Mouse (Mus musculus): ENCODE measurements at regions not wholly inside any gene's neighbourhood (a gene's known extent, or its start where the extent isn't known, plus 50 kb on each side); places are given as distances from the start of the nearest gene placed in this dataset.

- no peaks in the 10 kb centered on the region for H3K36me3 ChIP-seq (ENCODE audit: control insufficient read depth, insufficient read depth, low read length)
- no peaks in the 10 kb centered on the region for H3K4me1 ChIP-seq (ENCODE audit: control insufficient read depth, insufficient read depth, low read depth, low read length)
- no peak for ATAC-seq
- no peak overlapping the region for H3K27ac ChIP-seq (ENCODE audit: low read depth, low read length)
- H3K9me3 ChIP-seq (ENCODE audit: control insufficient read depth, low read length), result no peaks in the 10 kb centered on the region
- H3K4me3 ChIP-seq (ENCODE audit: low read length), result no peak overlapping the region
- H3K4me2 ChIP-seq (ENCODE audit: low read length), result no peak overlapping the region
- H3K9ac ChIP-seq (ENCODE audit: low read depth, low read length), result no peak overlapping the region
- H3K27me3 ChIP-seq (replicated peaks; ENCODE audit: control insufficient read depth, insufficient read depth, low read length), result no peaks in the 10 kb centered on the region
- WGBS, result 94% methylated on average over 3 of the region's 3 CpGs
Measured at GRCm38 (mm10) chr2:137566619-137567018, 450.2 kb upstream of the Jag1 start.

- no peak overlapping the region for H3K9ac ChIP-seq (ENCODE audit: low read depth, low read length)
- no peak overlapping the region for H3K27ac ChIP-seq (ENCODE audit: low read depth, low read length)
- no peaks in the 10 kb centered on the region for H3K27me3 ChIP-seq (replicated peaks; ENCODE audit: control insufficient read depth, insufficient read depth, low read length)
- no peaks in the 10 kb centered on the region for H3K9me3 ChIP-seq (ENCODE audit: control insufficient read depth, low read length)
- H3K36me3 ChIP-seq (ENCODE audit: control insufficient read depth, insufficient read depth, low read length), result no peaks in the 10 kb centered on the region
- WGBS, result 86% methylated on average over 5 of the region's 5 CpGs
- H3K4me3 ChIP-seq (ENCODE audit: low read length), result no peak overlapping the region
- H3K4me2 ChIP-seq (ENCODE audit: low read length), result no peak overlapping the region
- ATAC-seq, result no peak
- H3K4me1 ChIP-seq (ENCODE audit: control insufficient read depth, insufficient read depth, low read depth, low read length), result no peaks in the 10 kb centered on the region
Measured at GRCm38 (mm10) chr2:137564064-137564624, 447.7 kb upstream of the Jag1 start.

GRCm38 (mm10) chr2:137560366-137560765 is 443.9 kb upstream of the Jag1 start:
- Histone ChIP-seq H3K4me2 (ENCODE audit: low read length) (no peak overlapping the region), H3K27me3 (replicated peaks; ENCODE audit: control insufficient read depth, insufficient read depth, low read length) (no peaks in the 10 kb centered on the region), H3K27ac (ENCODE audit: low read depth, low read length) (no peak overlapping the region), H3K9ac (ENCODE audit: low read depth, low read length) (no peak overlapping the region), H3K9me3 (ENCODE audit: control insufficient read depth, low read length) (no peaks in the 10 kb centered on the region), H3K4me3 (ENCODE audit: low read length) (no peak overlapping the region), H3K36me3 (ENCODE audit: control insufficient read depth, insufficient read depth, low read length) (no peaks in the 10 kb centered on the region), H3K4me1 (ENCODE audit: control insufficient read depth, insufficient read depth, low read depth, low read length) (no peaks in the 10 kb centered on the region)
- ATAC-seq, result no peak
- 42% methylated on average over 4 of the region's 4 CpGs for WGBS

- 90% methylated on average over 2 of the region's 2 CpGs for WGBS
- H3K36me3 ChIP-seq (ENCODE audit: control insufficient read depth, insufficient read depth, low read length), result no peaks in the 10 kb centered on the region
- H3K9ac ChIP-seq (ENCODE audit: low read depth, low read length), result no peak overlapping the region
- no peaks in the 10 kb centered on the region for H3K9me3 ChIP-seq (ENCODE audit: control insufficient read depth, low read length)
- H3K27me3 ChIP-seq (replicated peaks; ENCODE audit: control insufficient read depth, insufficient read depth, low read length), result no peaks in the 10 kb centered on the region
- no peak overlapping the region for H3K4me3 ChIP-seq (ENCODE audit: low read length)
- H3K27ac ChIP-seq (ENCODE audit: low read depth, low read length), result no peak overlapping the region
- no peak overlapping the region for H3K4me2 ChIP-seq (ENCODE audit: low read length)
- H3K4me1 ChIP-seq (ENCODE audit: control insufficient read depth, insufficient read depth, low read depth, low read length), result no peaks in the 10 kb centered on the region
- ATAC-seq, result no peak
Measured at GRCm38 (mm10) chr2:137553871-137554270, 437.4 kb upstream of the Jag1 start.

GRCm38 (mm10) chr2:137536581-137536980 is 420.1 kb upstream of the Jag1 start:
- no peaks in the 10 kb centered on the region for H3K4me1 ChIP-seq (ENCODE audit: control insufficient read depth, insufficient read depth, low read depth, low read length)
- ATAC-seq, result no peak
- H3K4me3 ChIP-seq (ENCODE audit: low read length), result no peak overlapping the region
- no peak overlapping the region for H3K27ac ChIP-seq (ENCODE audit: low read depth, low read length)
- 71% methylated on average over 2 of the region's 2 CpGs for WGBS
- no peaks in the 10 kb centered on the region for H3K9me3 ChIP-seq (ENCODE audit: control insufficient read depth, low read length)
- H3K9ac ChIP-seq (ENCODE audit: low read depth, low read length), result no peak overlapping the region
- no peaks in the 10 kb centered on the region for H3K36me3 ChIP-seq (ENCODE audit: control insufficient read depth, insufficient read depth, low read length)
- H3K4me2 ChIP-seq (ENCODE audit: low read length), result no peak overlapping the region
- no peaks in the 10 kb centered on the region for H3K27me3 ChIP-seq (replicated peaks; ENCODE audit: control insufficient read depth, insufficient read depth, low read length)

GRCm38 (mm10) chr2:137516271-137516670 is 399.8 kb upstream of the Jag1 start:
- H3K4me3 ChIP-seq (ENCODE audit: low read length), result no peak overlapping the region
- no peaks in the 10 kb centered on the region for H3K9me3 ChIP-seq (ENCODE audit: control insufficient read depth, low read length)
- no peaks in the 10 kb centered on the region for H3K4me1 ChIP-seq (ENCODE audit: control insufficient read depth, insufficient read depth, low read depth, low read length)
- H3K36me3 ChIP-seq (ENCODE audit: control insufficient read depth, insufficient read depth, low read length), result no peaks in the 10 kb centered on the region
- H3K9ac ChIP-seq (ENCODE audit: low read depth, low read length), result no peak overlapping the region
- 76% methylated on average over 2 of the region's 2 CpGs for WGBS
- ATAC-seq, result no peak
- no peak overlapping the region for H3K4me2 ChIP-seq (ENCODE audit: low read length)
- H3K27me3 ChIP-seq (replicated peaks; ENCODE audit: control insufficient read depth, insufficient read depth, low read length), result no peaks in the 10 kb centered on the region
- H3K27ac ChIP-seq (ENCODE audit: low read depth, low read length), result no peak overlapping the region

- Histone ChIP-seq H3K4me2 (ENCODE audit: low read length) (no peak overlapping the region), H3K36me3 (ENCODE audit: control insufficient read depth, insufficient read depth, low read length) (no peaks in the 10 kb centered on the region), H3K4me3 (ENCODE audit: low read length) (no peak overlapping the region), H3K4me1 (ENCODE audit: control insufficient read depth, insufficient read depth, low read depth, low read length) (no peaks in the 10 kb centered on the region), H3K27me3 (replicated peaks; ENCODE audit: control insufficient read depth, insufficient read depth, low read length) (no peaks in the 10 kb centered on the region), H3K9me3 (ENCODE audit: control insufficient read depth, low read length) (no peaks in the 10 kb centered on the region), H3K9ac (ENCODE audit: low read depth, low read length) (no peak overlapping the region), H3K27ac (ENCODE audit: low read depth, low read length) (no peak overlapping the region)
- no peak for ATAC-seq
- 57% methylated on average over 3 of the region's 3 CpGs for WGBS
Measured at GRCm38 (mm10) chr2:137515043-137515442, 398.6 kb upstream of the Jag1 start.

- Histone ChIP-seq H3K4me2 (ENCODE audit: low read length) (no peak overlapping the region), H3K27ac (ENCODE audit: low read depth, low read length) (no peak overlapping the region)
- WGBS, result 44% methylated on average over 2 of the region's 2 CpGs
Measured at GRCm38 (mm10) chr2:137513895-137514506, 397.6 kb upstream of the Jag1 start.

GRCm38 (mm10) chr2:137510671-137511235 is 394.3 kb upstream of the Jag1 start:
- WGBS, result 75% methylated on average over 3 of the region's 3 CpGs
- no peak for ATAC-seq
- Histone ChIP-seq H3K4me3 (ENCODE audit: low read length) (no peak overlapping the region), H3K9ac (ENCODE audit: low read depth, low read length) (no peak overlapping the region), H3K27ac (ENCODE audit: low read depth, low read length) (no peak overlapping the region), H3K9me3 (ENCODE audit: control insufficient read depth, low read length) (no peaks in the 10 kb centered on the region), H3K4me2 (ENCODE audit: low read length) (no peak overlapping the region), H3K27me3 (replicated peaks; ENCODE audit: control insufficient read depth, insufficient read depth, low read length) (no peaks in the 10 kb centered on the region), H3K4me1 (ENCODE audit: control insufficient read depth, insufficient read depth, low read depth, low read length) (no peaks in the 10 kb centered on the region), H3K36me3 (ENCODE audit: control insufficient read depth, insufficient read depth, low read length) (no peaks in the 10 kb centered on the region)

More at GRCm38 (mm10) chr2:137513895-137514506, 397.6 kb upstream of the Jag1 start:
- H3K27me3 ChIP-seq (replicated peaks; ENCODE audit: control insufficient read depth, insufficient read depth, low read length), result no peaks in the 10 kb centered on the region
- no peak overlapping the region for H3K4me3 ChIP-seq (ENCODE audit: low read length)
- H3K9me3 ChIP-seq (ENCODE audit: control insufficient read depth, low read length), result no peaks in the 10 kb centered on the region
- no peak overlapping the region for H3K9ac ChIP-seq (ENCODE audit: low read depth, low read length)
- no peaks in the 10 kb centered on the region for H3K4me1 ChIP-seq (ENCODE audit: control insufficient read depth, insufficient read depth, low read depth, low read length)
- no peaks in the 10 kb centered on the region for H3K36me3 ChIP-seq (ENCODE audit: control insufficient read depth, insufficient read depth, low read length)
- no peak for ATAC-seq
